Mouse (Mus musculus) heart, embryonic 14.5 days (tissue): ENCODE results near the gene Rpl28. TPM values are rescaled to one million over a fixed set of nuclear protein-coding genes. Genes with fewer than 3 reads are reported as not detected.
A peak's percentile ranks its signal among the peaks of the same experiment; 100 is the strongest.
"Not testable (repeated sequence)": the region's sequence is repeated elsewhere in the genome, so short reads cannot be mapped to it uniquely, and the experiment has no call there.

Source experiments
- ATAC-seq: fragments of 200-750 bp; cut with Nextera tagmentation; 2 replicates; pipeline ENCODE4 v1.8.0; 2017; ENCODE audit warnings: low read depth, moderate TSS enrichment; ENCODE audit not compliant: insufficient number of reproducible peaks, insufficient read depth, low FRiP score
- H3K27ac ChIP-seq, 2 experiments: fragments of 200-500 bp in 1 of 2; fragments of 300-500 bp in 1 of 2; sonication (generic) in 1 of 2; replicated peaks in 1 of 2; 2 replicates each; pipeline ENCODE4 v1.5.1; 2012 to 2014; ENCODE audit warnings: low read depth in 2 of 2, low read length in 2 of 2, control low read depth in 1 of 2, mild to moderate bottlenecking in 1 of 2, mixed read lengths in 1 of 2; ENCODE audit not compliant: control insufficient read depth in 1 of 2, insufficient read depth in 1 of 2
- H3K27me3 ChIP-seq: fragments of 300-500 bp; sonication (generic); 2 replicates; pipeline ENCODE4 v1.6.1; 2014; ENCODE audit warnings: mild to moderate bottlenecking, low read length, control low read depth; ENCODE audit not compliant: control insufficient read depth, insufficient read depth
- H3K36me3 ChIP-seq: fragments of 300-500 bp; sonication (generic); 2 replicates; pipeline ENCODE4 v1.6.1; 2014; ENCODE audit warnings: mild to moderate bottlenecking, control low read depth, low read length, mixed read lengths; ENCODE audit not compliant: control insufficient read depth, insufficient read depth
- H3K4me1 ChIP-seq, 2 experiments: fragments of 200-500 bp in 1 of 2; fragments of 300-500 bp in 1 of 2; sonication (generic) in 1 of 2; 2 replicates each; pipeline ENCODE4 v1.6.1; 2012 to 2014; ENCODE audit warnings: low read length in 2 of 2, control low read depth in 1 of 2, mixed read lengths in 1 of 2; ENCODE audit not compliant: control insufficient read depth in 2 of 2, insufficient read depth in 2 of 2
- H3K4me2 ChIP-seq: fragments of 300-500 bp; sonication (generic); 2 replicates; pipeline ENCODE4 v1.6.1; 2014; ENCODE audit warnings: mild to moderate bottlenecking, low read length
- H3K4me3 ChIP-seq, 2 experiments: fragments of 200-500 bp in 1 of 2; fragments of 300-500 bp in 1 of 2; sonication (generic) in 1 of 2; 2 replicates each; pipeline ENCODE4 v1.5.1; 2012 to 2014; ENCODE audit warnings: low read length in 2 of 2, mild to moderate bottlenecking in 2 of 2, control low read depth in 1 of 2, low read depth in 1 of 2, moderate library complexity in 1 of 2; ENCODE audit not compliant: control insufficient read depth in 1 of 2, insufficient read depth in 1 of 2
- H3K9ac ChIP-seq: fragments of 300-500 bp; sonication (generic); 2 replicates; pipeline ENCODE4 v1.6.1; 2014; ENCODE audit warnings: mild to moderate bottlenecking, low read length
- H3K9me3 ChIP-seq: fragments of 300-500 bp; sonication (generic); 2 replicates; pipeline ENCODE4 v1.6.1; 2016; ENCODE audit warnings: low read length, control low read depth; ENCODE audit not compliant: control insufficient read depth
- WGBS: fragments of 180-500 bp; shearing (Covaris S2); extraction: QIAGEN DNeasy Blood & Tissue Kit; methylation state at CpG from one replicate; pipeline ENCODE4 v1.1.7; 2014; 5-methylcytosine and 5-hydroxymethylcytosine counted together
- polyA plus RNA-seq: library from polyadenylated mRNA; unstranded; fragments of >200 nt; fragmentation: Nextera tagmentation; extraction: Ambion mirVana; gene quantifications from 2 replicates; pipeline ENCODE4 v1.2.1, GENCODE M21; 2014

Rpl28 gene
- polyA plus RNA-seq, 1 experiment from 2014 or later, result 179 TPM

- peak overlapping the region; percentile 89 for H3K4me2 ChIP-seq
- peak overlapping the region; percentile 23 to 61; a peak in 2 of 4 replicates for H3K27ac ChIP-seq
- H3K9me3 ChIP-seq, result no peaks in the 10 kb centered on the region
- peak overlapping the region; percentile 81 for H3K9ac ChIP-seq
- peak overlapping the region; percentile 53 to 58 for H3K4me3 ChIP-seq
- no peaks in the 10 kb centered on the region for H3K27me3 ChIP-seq
- WGBS, result 2% methylated on average over 63 of the region's 64 CpGs
- 0 out of 2 replicates have a peak, but pooled peaks have one; percentile 39 for ATAC-seq
- H3K4me1 ChIP-seq, result peaks cover 8% of the 10 kb centered on the region in 2 experiments
- peaks cover 4% of the 10 kb centered on the region for H3K36me3 ChIP-seq
These were observed 3.9 kb upstream of the Rpl28 start for GRCm38 (mm10) chr7:4788499-4789435.

- Histone ChIP-seq H3K4me2 (peak within 1 kb of the TSS; percentile 89), H3K36me3 (peaks cover 11% of the 10 kb centered on the region), H3K27me3 (no peaks in the 10 kb centered on the region), H3K9me3 (no peaks in the 10 kb centered on the region), H3K9ac (peak within 1 kb of the TSS; percentile 81), H3K27ac (peak within 1 kb of the TSS; percentile 23 to 61; a peak in 2 of 4 replicates), H3K4me3 (peak within 1 kb of the TSS; percentile 53 to 58), H3K4me1 (peaks cover 8 to 11% of the 10 kb centered on the region in 2 experiments)
- ATAC-seq, result no peak
- WGBS, result 8% methylated on average over 40 of the region's 40 CpGs
These were observed 3.2 kb upstream of the Rpl28 start, which contains the start of gene Tmem238 for GRCm38 (mm10) chr7:4789436-4789935. Gene Tmem238 (minus strand): TSS chr7:4789656.

GRCm38 (mm10) chr7:4793248-4793647 is 574 bp downstream of the Rpl28 start:
- ATAC-seq, H3K27me3 ChIP-seq, H3K9me3 ChIP-seq: not testable (repeated sequence)
- WGBS, result under 1% methylated on average over 31 of the region's 31 CpGs
- Histone ChIP-seq H3K27ac (peak overlapping the region; percentile 66 to 90), H3K4me1 (peaks cover 7 to 11% of the 10 kb centered on the region in 2 experiments), H3K4me2 (peak overlapping the region; percentile 90), H3K36me3 (peaks cover 43% of the 10 kb centered on the region), H3K4me3 (peak overlapping the region; percentile 61 to 89), H3K9ac (peak overlapping the region; percentile 98)

GRCm38 (mm10) chr7:4793674-4794073 is 1.0 kb downstream of the Rpl28 start:
- H3K4me2 ChIP-seq, result peak overlapping the region; percentile 90
- no peaks in the 10 kb centered on the region for H3K9me3 ChIP-seq
- peak overlapping the region; percentile 98 for H3K9ac ChIP-seq
- no peak for ATAC-seq
- no peaks in the 10 kb centered on the region for H3K27me3 ChIP-seq
- peak overlapping the region in 1 of 2 experiments; percentile 90; a peak in 1 of 4 replicates for H3K27ac ChIP-seq
- H3K4me1 ChIP-seq, result peaks cover 3 to 7% of the 10 kb centered on the region in 2 experiments
- 36% methylated on average over 4 of the region's 4 CpGs for WGBS
- peaks cover 43% of the 10 kb centered on the region for H3K36me3 ChIP-seq
- H3K4me3 ChIP-seq, result peak overlapping the region; percentile 61 to 89

- Histone ChIP-seq H3K9me3 (no peaks in the 10 kb centered on the region), H3K4me3 (no peak overlapping the region), H3K4me2 (peak overlapping the region; percentile 90; the same call in 1 of the 2 replicates), H3K27me3 (no peaks in the 10 kb centered on the region), H3K4me1 (peaks cover 2 to 6% of the 10 kb centered on the region in 2 experiments; a peak in 3 of 4 replicates), H3K36me3 (peaks cover 43% of the 10 kb centered on the region), H3K9ac (peak overlapping the region; percentile 98; the same call in 1 of the 2 replicates), H3K27ac (no peak overlapping the region)
- no peak for ATAC-seq
- 83% methylated on average over 3 of the region's 3 CpGs for WGBS
These were observed 2.0 kb downstream of the Rpl28 start for GRCm38 (mm10) chr7:4794631-4795168.

- Histone ChIP-seq H3K9ac (no peak overlapping the region), H3K27ac (no peak overlapping the region), H3K4me1 (peaks cover 2 to 6% of the 10 kb centered on the region in 2 experiments; a peak in 3 of 4 replicates), H3K4me2 (no peak overlapping the region), H3K9me3 (no peaks in the 10 kb centered on the region), H3K4me3 (no peak overlapping the region), H3K36me3 (peaks cover 43% of the 10 kb centered on the region), H3K27me3 (no peaks in the 10 kb centered on the region)
- no peak for ATAC-seq
- 68% methylated on average over 7 of the region's 7 CpGs for WGBS
These were observed 3.2 kb downstream of the Rpl28 start for GRCm38 (mm10) chr7:4795767-4796433.

- no peaks in the 10 kb centered on the region for H3K27me3 ChIP-seq
- no peak overlapping the region for H3K9ac ChIP-seq
- ATAC-seq, result no peak
- no peak overlapping the region for H3K27ac ChIP-seq
- H3K4me1 ChIP-seq, result no peaks in the 10 kb centered on the region
- no peak overlapping the region for H3K4me2 ChIP-seq
- no peak overlapping the region for H3K4me3 ChIP-seq
- no peaks in the 10 kb centered on the region for H3K9me3 ChIP-seq
- H3K36me3 ChIP-seq, result peaks cover 41% of the 10 kb centered on the region
These were observed 9.6 kb downstream of the Rpl28 start for GRCm38 (mm10) chr7:4802247-4802646.
